Mouse (Mus musculus) kidney, embryonic 14.5 days (tissue): ENCODE measurements around the gene Tax1bp1. TPM values are rescaled to one million over a fixed set of nuclear protein-coding genes. Genes with fewer than 3 reads are reported as not detected.

Experiments
- ATAC-seq: fragments of 200-750 bp; cut with Nextera tagmentation; 2 replicates; pipeline ENCODE4 v1.8.0; 2017; ENCODE audit warnings: moderate number of reproducible peaks, mild to moderate bottlenecking, moderate TSS enrichment, moderate library complexity; ENCODE audit not compliant: low FRiP score, low TSS enrichment
- H3K27ac ChIP-seq: fragments of 300-500 bp; sonication (generic); 2 replicates; pipeline ENCODE4 v1.5.1; 2014; ENCODE audit warnings: low read depth, mild to moderate bottlenecking, low read length, moderate library complexity, mixed read lengths
- H3K27me3 ChIP-seq: fragments of 300-500 bp; sonication (generic); 2 replicates; pipeline ENCODE4 v1.6.1; 2014; ENCODE audit warnings: mild to moderate bottlenecking, low read length; ENCODE audit not compliant: control insufficient read depth, insufficient read depth
- H3K36me3 ChIP-seq: fragments of 300-500 bp; sonication (generic); 2 replicates; pipeline ENCODE4 v1.6.1; 2014; ENCODE audit warnings: low read length, mixed read lengths; ENCODE audit not compliant: control insufficient read depth, insufficient read depth
- H3K4me1 ChIP-seq: fragments of 300-500 bp; sonication (generic); 2 replicates; pipeline ENCODE4 v1.6.1; 2014; ENCODE audit warnings: low read length, mixed read lengths; ENCODE audit not compliant: control insufficient read depth, insufficient read depth
- H3K4me2 ChIP-seq: fragments of 300-500 bp; sonication (generic); replicated peaks from 2 replicates; pipeline ENCODE4 v1.6.1; 2014; ENCODE audit warnings: low read depth, mild to moderate bottlenecking, low read length
- H3K4me3 ChIP-seq: fragments of 300-500 bp; sonication (generic); 2 replicates; pipeline ENCODE4 v1.5.1; 2014; ENCODE audit warnings: mild to moderate bottlenecking, low read length
- H3K9ac ChIP-seq: fragments of 300-500 bp; sonication (generic); 2 replicates; pipeline ENCODE4 v1.6.1; 2014; ENCODE audit warnings: low read depth, mild to moderate bottlenecking, low read length, moderate library complexity
- H3K9me3 ChIP-seq: fragments of 300-500 bp; sonication (generic); 2 replicates; pipeline ENCODE4 v1.6.1; 2016; ENCODE audit warnings: low read length; ENCODE audit not compliant: control insufficient read depth
- WGBS: fragments of 180-500 bp; shearing (Covaris S2); extraction: QIAGEN DNeasy Blood & Tissue Kit; methylation state at CpG from one replicate; pipeline ENCODE4 v1.1.7; 2014; 5-methylcytosine and 5-hydroxymethylcytosine counted together
- polyA plus RNA-seq: library from polyadenylated mRNA; unstranded; fragments of >200 nt; fragmentation: Nextera tagmentation; extraction: Ambion mirVana; gene quantifications from 2 replicates; pipeline ENCODE4 v1.2.1, GENCODE M21; 2014

Gene Tax1bp1
- polyA plus RNA-seq, 1 experiment from 2014 or later = 149 TPM

- no peaks in the 10 kb centered on the region for H3K36me3 ChIP-seq
- ATAC-seq = no peak
- no peak overlapping the region for H3K4me2 ChIP-seq
- H3K4me1 ChIP-seq = no peaks in the 10 kb centered on the region
- 56% methylated on average over 4 of the region's 4 CpGs for WGBS
- H3K4me3 ChIP-seq = no peak overlapping the region
- H3K9me3 ChIP-seq = no peaks in the 10 kb centered on the region
- H3K27me3 ChIP-seq = no peaks in the 10 kb centered on the region
- H3K9ac ChIP-seq = no peak overlapping the region
- H3K27ac ChIP-seq = no peak overlapping the region
These were observed 15.5 kb upstream of the Tax1bp1 start for GRCm38 (mm10) chr6:52697964-52698535.

GRCm38 (mm10) chr6:52699050-52699449 lies 14.5 kb upstream of the Tax1bp1 start:
- ATAC-seq = no peak
- WGBS = 81% methylated on average over 1 of the region's 1 CpGs
- H3K4me3 ChIP-seq = no peak overlapping the region
- H3K36me3 ChIP-seq = no peaks in the 10 kb centered on the region
- no peaks in the 10 kb centered on the region for H3K9me3 ChIP-seq
- H3K4me1 ChIP-seq = no peaks in the 10 kb centered on the region
- H3K4me2 ChIP-seq = no peak overlapping the region
- H3K27me3 ChIP-seq = no peaks in the 10 kb centered on the region
- H3K9ac ChIP-seq = no peak overlapping the region
- no peak overlapping the region for H3K27ac ChIP-seq

- Histone ChIP-seq H3K36me3 (no peaks in the 10 kb centered on the region), H3K4me2 (no peak overlapping the region), H3K27ac (no peak overlapping the region), H3K4me1 (no peaks in the 10 kb centered on the region), H3K4me3 (no peak overlapping the region), H3K9ac (no peak overlapping the region), H3K27me3 (no peaks in the 10 kb centered on the region), H3K9me3 (no peaks in the 10 kb centered on the region)
- 89% methylated on average over 4 of the region's 4 CpGs for WGBS
- no peak for ATAC-seq
These were observed 13.6 kb upstream of the Tax1bp1 start for GRCm38 (mm10) chr6:52699899-52700298.

- no peaks in the 10 kb centered on the region for H3K36me3 ChIP-seq
- no peak overlapping the region for H3K27ac ChIP-seq
- no peak overlapping the region for H3K4me3 ChIP-seq
- H3K9ac ChIP-seq = no peak overlapping the region
- no peaks in the 10 kb centered on the region for H3K4me1 ChIP-seq
- H3K4me2 ChIP-seq = no peak overlapping the region
- H3K27me3 ChIP-seq = no peaks in the 10 kb centered on the region
- H3K9me3 ChIP-seq = no peaks in the 10 kb centered on the region
- no peak for ATAC-seq
- 88% methylated on average over 2 of the region's 2 CpGs for WGBS
These were observed 10.3 kb upstream of the Tax1bp1 start for GRCm38 (mm10) chr6:52703263-52703662.

- Histone ChIP-seq H3K4me3 (no peak overlapping the region), H3K4me1 (no peaks in the 10 kb centered on the region), H3K36me3 (no peaks in the 10 kb centered on the region), H3K27me3 (no peaks in the 10 kb centered on the region), H3K4me2 (no peak overlapping the region), H3K27ac (no peak overlapping the region), H3K9ac (no peak overlapping the region), H3K9me3 (no peaks in the 10 kb centered on the region)
- no peak for ATAC-seq
These were observed 8.2 kb upstream of the Tax1bp1 start for GRCm38 (mm10) chr6:52705280-52705679.

- H3K27ac ChIP-seq = no peak overlapping the region
- WGBS = 81% methylated on average over 5 of the region's 5 CpGs
- no peaks in the 10 kb centered on the region for H3K36me3 ChIP-seq
- no peak overlapping the region for H3K4me3 ChIP-seq
- H3K4me1 ChIP-seq = no peaks in the 10 kb centered on the region
- no peak for ATAC-seq
- no peaks in the 10 kb centered on the region for H3K27me3 ChIP-seq
- H3K9me3 ChIP-seq = no peaks in the 10 kb centered on the region
- H3K4me2 ChIP-seq = no peak overlapping the region
- no peak overlapping the region for H3K9ac ChIP-seq
These were observed 5.7 kb upstream of the Tax1bp1 start for GRCm38 (mm10) chr6:52707815-52708214.

- 81% methylated on average over 2 of the region's 2 CpGs for WGBS
- no peak overlapping the region for H3K9ac ChIP-seq
- no peak for ATAC-seq
- H3K4me2 ChIP-seq = no peak overlapping the region
- H3K4me3 ChIP-seq = no peak overlapping the region
- no peak overlapping the region for H3K27ac ChIP-seq
- no peaks in the 10 kb centered on the region for H3K36me3 ChIP-seq
- H3K4me1 ChIP-seq = 0 out of 2 replicates have a peak, but pooled peaks cover 4% of the 10 kb centered on the region
- H3K27me3 ChIP-seq = no peaks in the 10 kb centered on the region
- H3K9me3 ChIP-seq = no peaks in the 10 kb centered on the region
These were observed 966 bp upstream of the Tax1bp1 start for GRCm38 (mm10) chr6:52712563-52712962.

- Histone ChIP-seq H3K9me3 (no peaks in the 10 kb centered on the region), H3K4me3 (peak overlapping the region; percentile 97), H3K4me2 (peak overlapping the region; percentile 63), H3K4me1 (0 out of 2 replicates have a peak, but pooled peaks cover 4% of the 10 kb centered on the region), H3K36me3 (no peaks in the 10 kb centered on the region), H3K27ac (peak overlapping the region; percentile 83), H3K27me3 (no peaks in the 10 kb centered on the region), H3K9ac (peak overlapping the region; percentile 83)
- WGBS = under 1% methylated on average over 52 of the region's 52 CpGs
- ATAC-seq = peak; percentile 82
These were observed 474 bp downstream of the Tax1bp1 start for GRCm38 (mm10) chr6:52713897-52714509.

GRCm38 (mm10) chr6:52717493-52718192 lies 4.1 kb downstream of the Tax1bp1 start:
- H3K27me3 ChIP-seq = no peaks in the 10 kb centered on the region
- 81% methylated on average over 5 of the region's 5 CpGs for WGBS
- H3K4me1 ChIP-seq = 0 out of 2 replicates have a peak, but pooled peaks cover 4% of the 10 kb centered on the region
- no peak for ATAC-seq
- H3K27ac ChIP-seq = no peak overlapping the region
- no peaks in the 10 kb centered on the region for H3K36me3 ChIP-seq
- H3K4me3 ChIP-seq = no peak overlapping the region
- no peak overlapping the region for H3K9ac ChIP-seq
- no peak overlapping the region for H3K4me2 ChIP-seq
- H3K9me3 ChIP-seq = no peaks in the 10 kb centered on the region
